Mouse (Mus musculus) hindlimb bud, embryonic 11.5 days (tissue): ENCODE data around the gene Dusp2.
"Not testable (repeated sequence)": the region's sequence is repeated elsewhere in the genome, so short reads cannot be mapped to it uniquely, and the experiment has no call there.

Experiments used
- DNase-seq: peaks from one replicate; pipeline ENCODE4 v3.0.0-alpha.2; 2012; ENCODE audit warnings: low read depth, low spot score; ENCODE audit errors: extremely low spot score

Dusp2 gene

DNA sequence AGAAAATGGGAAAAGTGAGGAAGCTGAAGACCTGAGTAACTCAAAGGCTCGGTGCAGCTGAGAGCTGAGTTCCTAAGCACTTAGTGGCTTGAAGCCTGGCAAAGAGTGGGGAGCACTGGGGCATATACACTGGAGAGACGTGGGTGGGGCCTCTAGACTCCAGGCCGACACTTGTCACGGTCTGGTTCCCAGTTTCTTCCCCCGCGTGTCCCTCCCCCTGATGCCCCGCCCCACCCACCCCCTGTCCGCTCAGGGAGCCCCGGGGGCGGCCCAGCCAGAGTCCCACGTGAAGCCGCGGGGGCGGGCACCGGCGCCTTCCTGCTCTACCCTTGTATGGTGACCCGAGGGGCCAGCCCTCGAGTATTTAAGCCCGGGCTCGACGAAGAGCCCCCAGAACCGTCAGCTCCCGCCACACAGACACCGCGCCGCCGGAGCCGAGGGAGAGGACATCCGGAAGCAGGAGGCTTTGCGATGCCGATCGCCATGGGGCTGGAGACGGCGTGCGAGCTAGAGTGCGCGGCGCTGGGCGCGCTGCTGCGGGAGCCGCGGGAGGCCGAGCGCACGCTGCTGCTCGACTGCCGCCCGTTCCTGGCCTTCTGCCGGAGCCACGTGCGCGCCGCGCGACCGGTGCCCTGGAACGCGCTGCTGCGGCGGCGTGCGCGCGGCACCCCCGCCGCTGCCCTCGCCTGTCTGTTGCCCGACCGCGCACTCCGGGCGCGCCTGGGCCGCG lies at the start of gene Dusp2:
TSS of gene Dusp2 (plus strand) at position 393 of the 730 bp plus-strand sequence.
- no peak for DNase-seq

- DNase-seq = no peak
Measured at GRCm38 (mm10) chr2:127292250-127292649, 43.7 kb upstream of the Dusp2 start.

DNA sequence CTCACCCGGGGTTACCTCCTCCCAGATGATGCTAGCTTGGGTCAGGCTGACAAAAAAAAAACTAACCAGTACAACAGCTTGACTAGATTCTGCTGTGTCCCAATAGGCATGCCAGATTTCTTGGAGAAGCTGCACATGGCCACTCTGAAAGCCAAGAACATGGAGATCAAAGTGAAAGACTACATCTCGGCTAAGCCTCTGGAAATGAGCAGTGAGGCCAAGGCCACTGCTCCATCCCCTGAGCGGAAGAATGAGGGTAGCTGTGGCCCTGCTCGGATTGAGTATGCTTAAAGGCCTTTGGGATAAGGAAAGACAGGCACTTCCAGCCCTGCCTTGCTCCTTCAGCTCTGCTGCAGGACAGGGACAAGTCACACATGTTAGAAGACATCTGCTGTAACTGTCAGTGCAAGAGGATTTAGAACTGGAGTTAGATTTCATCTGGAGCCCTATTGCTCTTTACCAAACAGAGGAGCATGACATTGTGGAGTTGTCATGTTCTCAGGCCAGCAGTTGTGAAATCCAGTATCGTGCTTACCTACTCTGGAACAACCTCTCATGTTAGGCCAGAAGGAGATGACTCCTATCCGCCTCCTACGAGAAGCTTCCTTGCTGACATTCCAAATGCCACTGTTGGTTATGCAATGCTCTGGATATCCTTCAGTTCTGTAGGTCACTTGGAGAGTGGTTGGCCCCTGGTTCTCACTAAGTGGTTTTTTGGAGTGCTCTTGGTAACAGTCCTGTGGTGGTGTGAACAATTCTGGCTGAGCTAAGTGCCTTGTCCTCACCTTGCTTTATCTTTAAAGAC lies 38.8 kb upstream of the Dusp2 start:
- DNase-seq = no peak

DNA sequence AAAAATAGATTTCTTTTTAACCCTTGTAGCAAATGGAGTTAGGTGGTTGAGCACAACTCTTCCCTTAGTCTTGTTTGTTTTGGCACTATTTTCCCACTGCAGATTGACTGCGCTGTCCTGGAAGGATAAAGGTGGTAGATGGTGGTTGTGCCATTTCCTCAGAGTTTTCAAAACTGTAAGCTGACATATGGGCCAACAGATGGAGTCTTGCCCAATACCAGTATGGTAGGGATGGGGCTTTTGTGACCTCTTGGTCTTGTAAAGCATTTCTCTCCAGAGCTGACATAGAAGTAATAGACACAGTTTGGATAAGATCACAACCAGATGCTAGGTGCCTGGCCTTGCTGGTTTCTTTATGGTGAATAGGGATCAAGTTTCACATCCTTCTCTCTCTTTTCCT lies 37.9 kb upstream of the Dusp2 start:
- DNase-seq = no peak

DNA sequence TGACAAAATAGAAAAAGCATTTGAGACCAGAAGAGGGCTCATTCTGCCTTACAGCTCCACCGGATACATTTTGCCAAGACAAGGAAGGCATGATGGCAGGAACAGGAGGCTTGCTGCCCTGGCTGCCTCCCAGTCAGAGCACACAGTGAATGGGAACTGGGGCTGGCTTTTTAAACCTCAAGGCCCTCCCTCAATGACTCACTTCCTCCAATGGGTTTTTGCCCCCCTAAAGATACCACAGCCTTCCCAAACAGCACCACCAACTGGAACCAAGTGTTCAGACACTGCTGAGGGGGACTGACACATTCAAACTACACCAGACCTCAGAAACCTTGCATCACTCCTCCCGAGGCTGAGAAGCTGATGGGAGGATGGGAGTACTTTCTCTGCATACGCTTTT lies 35.3 kb upstream of the Dusp2 start:
- DNase-seq = no peak

GRCm38 (mm10) chr2:127301883-127302282 lies 34.1 kb upstream of the Dusp2 start:
- DNase-seq = no peak

GRCm38 (mm10) chr2:127304192-127304591 lies 31.8 kb upstream of the Dusp2 start:
- not testable (repeated sequence) for DNase-seq

GRCm38 (mm10) chr2:127304609-127305210 lies 31.2 kb upstream of the Dusp2 start:
- no peak for DNase-seq

DNA sequence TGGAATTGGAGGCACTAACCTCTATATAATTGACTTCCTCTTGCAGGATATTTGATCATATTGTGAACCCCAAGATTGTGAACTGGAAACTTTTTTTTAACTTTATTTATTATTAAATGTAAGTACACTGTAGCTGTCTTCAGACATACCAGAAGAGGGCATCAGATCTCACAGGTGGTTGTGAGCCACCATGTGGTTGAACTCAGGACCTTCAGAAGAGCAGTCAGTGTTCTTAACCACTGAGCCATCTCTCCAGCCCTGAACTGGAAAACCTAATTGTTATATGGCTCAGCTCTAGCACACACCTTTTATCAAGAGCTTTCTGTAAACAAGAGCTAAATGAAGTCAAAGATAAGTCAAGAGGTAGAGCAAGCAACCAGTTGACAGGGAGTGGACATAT lies 29.8 kb upstream of the Dusp2 start:
- DNase-seq = no peak

DNA sequence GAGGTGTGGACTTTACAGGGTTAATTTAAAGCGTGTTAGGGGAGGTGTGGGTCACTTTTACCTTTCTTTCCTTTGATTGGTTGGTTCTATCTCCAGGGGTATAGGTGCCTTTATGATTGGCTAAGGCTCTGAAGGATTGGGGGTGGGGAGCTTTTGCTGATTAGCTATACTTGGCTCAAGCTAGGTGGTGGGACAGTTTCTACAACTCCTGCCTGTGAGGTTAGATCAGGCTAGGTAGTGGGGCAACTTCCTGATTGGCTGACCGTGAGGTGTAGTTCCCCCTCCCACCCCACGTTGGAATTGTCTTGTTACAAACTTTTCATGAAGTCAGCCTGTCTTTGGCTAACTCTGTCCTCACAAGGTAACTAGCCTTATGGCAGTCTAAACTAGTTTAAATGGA lies 28.8 kb upstream of the Dusp2 start:
- DNase-seq = no peak

GRCm38 (mm10) chr2:127308660-127309059 lies 27.3 kb upstream of the Dusp2 start:
- no peak for DNase-seq

GRCm38 (mm10) chr2:127310246-127310645 lies 25.7 kb upstream of the Dusp2 start:
- DNase-seq = no peak

DNA sequence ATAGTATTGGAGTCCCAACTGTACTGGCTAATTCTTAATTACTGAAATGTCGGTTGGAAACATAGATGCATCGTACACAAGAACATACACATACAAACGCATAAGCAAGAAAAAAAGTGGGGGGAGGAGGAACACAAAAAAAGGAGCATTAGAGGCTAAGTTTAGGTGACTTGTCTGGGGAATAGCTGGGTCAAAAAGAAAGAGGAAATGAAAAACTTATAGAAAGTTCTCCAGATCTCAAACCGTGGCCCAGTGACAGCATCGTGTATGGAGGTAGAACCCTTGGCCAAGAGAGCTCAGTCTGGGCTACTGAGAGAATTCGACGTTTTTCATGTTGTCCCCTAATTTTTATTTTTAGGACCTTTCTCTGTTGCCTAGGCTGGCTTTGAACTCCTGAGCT lies 25.3 kb upstream of the Dusp2 start:
- no peak for DNase-seq

DNA sequence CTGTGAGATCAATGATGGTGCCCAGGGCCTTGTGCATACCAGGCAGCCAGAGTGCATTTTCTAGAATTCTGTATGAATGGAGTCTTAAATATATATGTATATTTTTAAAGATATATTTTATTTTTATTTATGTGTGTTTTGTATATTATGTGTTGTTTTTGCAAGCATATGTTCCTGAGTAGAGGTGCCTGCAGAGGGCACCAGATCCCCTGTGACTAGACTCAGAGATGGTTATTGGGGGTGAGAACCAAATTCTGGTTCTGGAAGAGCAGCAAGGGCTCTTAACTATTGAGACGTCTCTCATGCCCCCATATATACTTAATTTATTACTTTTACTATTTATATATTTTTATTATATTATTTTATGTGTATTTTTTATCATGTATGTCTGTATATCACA lies 24.8 kb upstream of the Dusp2 start:
- DNase-seq = no peak

GRCm38 (mm10) chr2:127312801-127313200 lies 23.2 kb upstream of the Dusp2 start:
- no peak for DNase-seq

GRCm38 (mm10) chr2:127313878-127314277 lies 22.1 kb upstream of the Dusp2 start:
- no peak for DNase-seq

GRCm38 (mm10) chr2:127314467-127315154 lies 21.3 kb upstream of the Dusp2 start:
- no peak for DNase-seq

- DNase-seq = no peak
Measured at GRCm38 (mm10) chr2:127315155-127315470, 20.8 kb upstream of the Dusp2 start.

DNA sequence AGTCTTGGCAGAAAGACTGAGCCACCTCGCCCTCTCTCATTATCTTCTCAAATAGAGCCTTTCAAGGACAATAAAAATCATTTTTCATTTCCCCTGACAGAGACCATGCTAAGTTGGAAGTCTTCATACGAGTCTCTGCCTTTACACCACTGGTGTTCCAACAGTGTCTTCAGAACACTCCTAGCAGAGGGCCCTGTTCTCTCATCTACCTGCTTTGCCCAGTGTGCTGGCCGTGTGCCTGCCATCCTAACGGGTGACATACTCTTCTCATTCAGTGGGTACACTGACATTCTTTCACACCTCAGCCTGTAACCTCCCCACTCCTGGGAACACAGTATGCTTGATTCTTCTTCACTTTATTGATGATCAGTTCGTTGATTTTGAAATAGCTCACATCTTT lies 19.5 kb upstream of the Dusp2 start:
- no peak for DNase-seq

- no peak for DNase-seq
Measured at GRCm38 (mm10) chr2:127318136-127318535, 17.8 kb upstream of the Dusp2 start.

DNA sequence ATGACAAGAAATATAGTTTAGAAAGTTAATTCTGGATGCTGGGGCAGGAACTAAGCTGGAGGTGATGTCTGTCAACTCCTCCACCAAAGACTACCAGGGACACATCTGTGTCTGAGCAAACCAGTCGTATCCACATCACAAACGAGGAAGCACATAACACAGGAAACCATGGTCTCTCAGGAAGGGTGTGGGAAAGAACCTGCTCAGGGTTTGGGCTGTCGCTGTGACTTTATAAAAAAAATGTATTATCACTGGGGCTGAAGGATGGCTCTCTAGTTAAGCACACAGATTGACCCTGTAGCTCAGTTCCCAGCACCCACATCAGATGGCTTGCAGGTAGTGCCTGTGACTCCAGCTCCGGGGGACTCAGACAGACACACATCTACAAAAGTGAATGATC lies 16.9 kb upstream of the Dusp2 start:
- DNase-seq = no peak
